Mouse (Mus musculus) cortical plate, adult 2 months (tissue): ENCODE measurements at regions not wholly inside any gene's neighbourhood (a gene's known extent, or its start where the extent isn't known, plus 50 kb on each side); places are given as distances from the start of the nearest gene placed in this dataset.

Source experiments
- CTCF ChIP-seq: fragments of 200-500 bp; IDR thresholded peaks from 2 replicates; pipeline ENCODE4 v1.5.1; 2011; ENCODE audit warnings: mild to moderate bottlenecking, control low read depth, low read length; ENCODE audit not compliant: insufficient read depth; ENCODE audit errors: extremely low read depth
- POLR2A ChIP-seq: fragments of 200-500 bp; IDR thresholded peaks from 2 replicates; pipeline ENCODE4 v1.6.1; 2011; ENCODE audit warnings: mild to moderate bottlenecking, low read length, control low read depth; ENCODE audit not compliant: insufficient read depth; ENCODE audit errors: extremely low read depth

GRCm38 (mm10) chr6:117342123-117342522 is 173.8 kb downstream of the Cxcl12 start:
- TF ChIP-seq CTCF: no peak
- no peak for TF ChIP-seq POLR2A
